ENCODE assay signal across 12 mouse cellular contexts in the genomic region with DNA sequence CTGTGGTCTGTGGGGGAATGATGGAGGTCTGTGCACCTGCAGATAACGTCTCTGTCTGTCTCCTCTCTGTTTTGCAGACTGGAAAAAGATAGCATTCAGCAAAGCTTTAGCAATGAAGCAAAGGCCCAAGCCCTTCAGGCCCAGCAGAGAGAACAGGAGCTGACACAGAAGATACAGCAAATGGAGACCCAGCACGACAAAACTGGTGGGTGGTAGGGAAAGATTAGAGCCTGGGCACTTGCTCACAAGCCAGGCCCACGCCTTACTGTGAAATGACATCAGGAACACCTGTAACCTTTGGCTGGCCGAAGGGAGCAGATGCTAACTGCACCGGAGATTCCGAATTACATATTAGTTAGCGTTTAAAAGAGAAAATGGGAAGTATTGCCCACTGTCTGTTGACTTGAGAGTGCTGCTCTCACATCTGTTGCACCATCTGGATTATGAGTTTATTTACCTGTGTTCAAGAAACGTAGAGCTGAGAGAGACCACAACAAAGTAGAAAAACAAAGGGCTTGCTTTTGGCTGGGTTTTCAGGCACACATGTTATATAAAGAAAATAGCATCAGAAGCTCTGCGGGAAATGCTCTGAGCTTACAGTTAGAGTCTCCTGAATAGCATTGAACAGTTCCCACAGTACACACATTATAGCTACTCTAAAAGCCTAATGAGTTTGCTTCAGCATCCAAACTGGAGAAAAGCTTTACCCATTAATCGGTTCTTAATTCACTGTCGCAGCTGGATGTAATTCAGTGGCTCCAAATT.
A peak's percentile ranks its signal among the peaks of the same experiment; 100 is the strongest.
DNase-seq lines count a peak whose midpoint lies in the region; ATAC-seq lines count a peak whose summit lies in the region.
"Had no signal": no experiment of that assay in that cellular context is flagged by ENCODE, and none has a peak within 500 bp of the region (broad histone marks: within the 10 kb centered on the region; RNA-seq: fewer than 3 reads in every experiment).

No protein-coding gene starts in this region.

- peak overlapping the region; percentile 1; the same call in 1 of the 2 replicates for H3K27ac ChIP-seq in heart, embryonic 15.5 days
- H3K27ac ChIP-seq in hindbrain, embryonic 12.5 days, result 0 out of 2 replicates have a peak overlapping the region, but pooled peaks have one; percentile 30
- H3K27ac ChIP-seq in midbrain, embryonic 15.5 days, result peak overlapping the region; percentile 59
- H3K27ac ChIP-seq: embryonic facial prominence, embryonic 15.5 days; limb, embryonic 13.5 days had no signal

- no peak for DNase-seq in heart, postnatal 25 days (ENCODE audit: low spot score)
- DNase-seq in cerebellum, adult 11 months, result peak; percentile 56
- DNase-seq in adrenal gland, adult 18-20 months (ENCODE audit: low spot score in 2 of 2), result no peak
- DNase-seq in lung, postnatal 25 days (ENCODE audit: low spot score), result no peak
- no peak for DNase-seq in adrenal gland, postnatal 10 days
- DNase-seq: heart, postnatal 36 days had no signal

- WGBS in heart, embryonic 15.5 days, result 81% methylated on average over 11 of the region's 11 CpGs
- 75% methylated on average over 11 of the region's 11 CpGs for WGBS in hindbrain, embryonic 12.5 days
- 45% methylated on average over 11 of the region's 11 CpGs for WGBS in midbrain, embryonic 15.5 days

- no peaks in the 10 kb centered on the region for H3K36me3 ChIP-seq in heart, embryonic 15.5 days
- no peaks in the 10 kb centered on the region for H3K36me3 ChIP-seq in hindbrain, embryonic 12.5 days
- no peaks in the 10 kb centered on the region for H3K36me3 ChIP-seq in midbrain, embryonic 15.5 days (replicated peaks)
- H3K36me3 ChIP-seq: embryonic facial prominence, embryonic 15.5 days; limb, embryonic 13.5 days had no signal

- H3K27me3 ChIP-seq in heart, embryonic 15.5 days, result no peaks in the 10 kb centered on the region
- no peaks in the 10 kb centered on the region for H3K27me3 ChIP-seq in hindbrain, embryonic 12.5 days
- H3K27me3 ChIP-seq in midbrain, embryonic 15.5 days (replicated peaks), result no peaks in the 10 kb centered on the region
- H3K27me3 ChIP-seq: embryonic facial prominence, embryonic 15.5 days; limb, embryonic 13.5 days had no signal

- no peak for ATAC-seq in heart, embryonic 15.5 days (replicated peaks; ENCODE audit: insufficient number of reproducible peaks, insufficient read depth, low FRiP score, low read depth)
- no peak for ATAC-seq in hindbrain, embryonic 12.5 days (ENCODE audit: low FRiP score)
- peak; percentile 60 for ATAC-seq in midbrain, embryonic 15.5 days (replicated peaks)

- no peaks in the 10 kb centered on the region for H3K9me3 ChIP-seq in heart, embryonic 15.5 days (replicated peaks)
- no peaks in the 10 kb centered on the region for H3K9me3 ChIP-seq in hindbrain, embryonic 12.5 days (replicated peaks)
- no peaks in the 10 kb centered on the region for H3K9me3 ChIP-seq in midbrain, embryonic 15.5 days
- H3K9me3 ChIP-seq: embryonic facial prominence, embryonic 15.5 days; limb, embryonic 13.5 days had no signal

- H3K9ac ChIP-seq in heart, embryonic 15.5 days, result no peak overlapping the region
- H3K9ac ChIP-seq in hindbrain, embryonic 12.5 days, result no peak overlapping the region
- no peak overlapping the region for H3K9ac ChIP-seq in midbrain, embryonic 15.5 days
- H3K9ac ChIP-seq: embryonic facial prominence, embryonic 15.5 days; limb, embryonic 13.5 days had no signal

- no peak overlapping the region for H3K4me3 ChIP-seq in heart, embryonic 15.5 days
- no peak overlapping the region for H3K4me3 ChIP-seq in hindbrain, embryonic 12.5 days
- H3K4me3 ChIP-seq in midbrain, embryonic 15.5 days, result no peak overlapping the region
- H3K4me3 ChIP-seq: embryonic facial prominence, embryonic 15.5 days; limb, embryonic 13.5 days; myocyte had no signal

- H3K4me1 ChIP-seq in heart, embryonic 15.5 days (replicated peaks), result no peaks in the 10 kb centered on the region
- peaks cover 10% of the 10 kb centered on the region; the same call in 1 of the 2 replicates for H3K4me1 ChIP-seq in hindbrain, embryonic 12.5 days
- peaks cover 9% of the 10 kb centered on the region for H3K4me1 ChIP-seq in midbrain, embryonic 15.5 days
- H3K4me1 ChIP-seq: embryonic facial prominence, embryonic 15.5 days; limb, embryonic 13.5 days had no signal

- intact Hi-C loops in heart, postnatal 25 days (cut with DNase I), result no loop called here

- H3K4me2 ChIP-seq in heart, embryonic 15.5 days, result no peak overlapping the region
- no peak overlapping the region for H3K4me2 ChIP-seq in hindbrain, embryonic 12.5 days (replicated peaks)
- no peak overlapping the region for H3K4me2 ChIP-seq in midbrain, embryonic 15.5 days
- H3K4me2 ChIP-seq: embryonic facial prominence, embryonic 15.5 days; limb, embryonic 13.5 days had no signal

Comparison
In these comparisons a context has a peak if more than half of its experiments do, and no peak if none do; other contexts are left out.
1. H3K27ac ChIP-seq: peak in every context shown above with its lines; median percentile 59 in midbrain, embryonic 15.5 days; 30 in hindbrain, embryonic 12.5 days; 1 in heart, embryonic 15.5 days.